ENCODE assay signal across 16 mouse cellular contexts in the genomic region with DNA sequence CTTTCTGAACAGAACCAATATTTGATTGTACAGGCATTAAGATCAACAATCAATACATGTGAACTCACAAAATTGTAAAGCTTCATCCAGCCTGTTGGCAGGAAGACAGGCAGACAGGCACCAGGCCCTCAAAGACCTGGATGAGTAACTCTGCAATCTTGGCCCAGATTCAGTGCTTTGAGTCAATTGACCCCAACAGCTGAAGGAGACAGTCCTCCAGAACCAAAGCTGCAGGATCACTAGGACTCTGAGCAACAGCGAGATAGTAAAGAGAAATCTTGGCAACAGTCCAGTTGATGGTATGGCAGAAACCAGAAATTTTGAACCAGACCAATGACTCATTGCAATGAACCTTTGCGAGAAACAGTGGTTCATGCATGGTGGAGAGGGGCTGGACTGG.
"Had no signal": no experiment of that assay in that cellular context is flagged by ENCODE, and none has a peak within 500 bp of the region (broad histone marks: within the 10 kb centered on the region; RNA-seq: fewer than 3 reads in every experiment).

No protein-coding gene starts in this region.

- ATAC-seq: midbrain, embryonic 15.5 days had no signal

- H3K4me2 ChIP-seq: limb, embryonic 12.5 days; liver, embryonic 13.5 days; midbrain, embryonic 12.5 days; midbrain, embryonic 15.5 days had no signal

- DNase-seq: kidney, adult 2 months; kidney, postnatal 25 days; layer of hippocampus, postnatal 36 days; liver; liver, embryonic 13.5 days; lung, adult 2 months; lung, postnatal 14 days; lung, postnatal 4 days; thymus, adult 18-20 months; thymus, postnatal 36 days had no signal

- H3K36me3 ChIP-seq: limb, embryonic 12.5 days; liver, embryonic 13.5 days; midbrain, embryonic 12.5 days; midbrain, embryonic 15.5 days had no signal

- H3K27me3 ChIP-seq: limb, embryonic 12.5 days; liver, embryonic 13.5 days; midbrain, embryonic 12.5 days; midbrain, embryonic 15.5 days had no signal

- H3K4me3 ChIP-seq: layer of hippocampus, adult 2 months; left cerebral cortex, adult 2 months; limb, embryonic 12.5 days; liver, embryonic 13.5 days; midbrain, embryonic 12.5 days; midbrain, embryonic 15.5 days had no signal

- H3K9ac ChIP-seq: limb, embryonic 12.5 days; liver, embryonic 13.5 days; midbrain, embryonic 12.5 days; midbrain, embryonic 15.5 days had no signal

- H3K27ac ChIP-seq: kidney, postnatal 0 days; layer of hippocampus, adult 2 months; left cerebral cortex, adult 2 months; limb, embryonic 12.5 days; liver, embryonic 13.5 days; midbrain, embryonic 12.5 days; midbrain, embryonic 15.5 days had no signal

- H3K4me1 ChIP-seq: limb, embryonic 12.5 days; liver, embryonic 13.5 days; midbrain, embryonic 12.5 days; midbrain, embryonic 15.5 days had no signal

- H3K9me3 ChIP-seq: limb, embryonic 12.5 days; liver, embryonic 13.5 days; midbrain, embryonic 12.5 days; midbrain, embryonic 15.5 days had no signal
